Mouse (Mus musculus) heart, adult 11 months (tissue): Measurements from ENCODE around the gene Zfp697.
"Not testable (repeated sequence)": the region's sequence is repeated elsewhere in the genome, so short reads cannot be mapped to it uniquely, and the experiment has no call there.

Experiments
- DNase-seq: peaks from one replicate; pipeline ENCODE4 v3.0.0; 2022

The Zfp697 gene

GRCm38 (mm10) chr3:98720740-98721139, 338.5 kb downstream of the Zfp697 start:
- no peak for DNase-seq

- no peak for DNase-seq
Measured at GRCm38 (mm10) chr3:98724376-98724775, 342.1 kb downstream of the Zfp697 start, which contains the start of gene Hsd3b2. TSS of gene Hsd3b2 (minus strand) at chr3:98724543.

GRCm38 (mm10) chr3:98726281-98726680, 344.0 kb downstream of the Zfp697 start:
- DNase-seq: no peak

GRCm38 (mm10) chr3:98733724-98734123, 351.5 kb downstream of the Zfp697 start:
- DNase-seq: no peak

- DNase-seq: no peak
Measured at GRCm38 (mm10) chr3:98734340-98734739, 352.1 kb downstream of the Zfp697 start.

GRCm38 (mm10) chr3:98741043-98741442, 358.8 kb downstream of the Zfp697 start:
- not testable (repeated sequence) for DNase-seq

GRCm38 (mm10) chr3:98752171-98752570, 369.9 kb downstream of the Zfp697 start:
- DNase-seq: no peak

- no peak for DNase-seq
Measured at GRCm38 (mm10) chr3:98756836-98757235, 374.6 kb downstream of the Zfp697 start.

- peak; percentile 95 for DNase-seq
Measured at GRCm38 (mm10) chr3:98764155-98764554, 381.9 kb downstream of the Zfp697 start.

- no peak for DNase-seq
Measured at GRCm38 (mm10) chr3:98780921-98781320, 398.7 kb downstream of the Zfp697 start.

GRCm38 (mm10) chr3:98782181-98782868, 400.1 kb downstream of the Zfp697 start:
- DNase-seq: no peak

- no peak for DNase-seq
Measured at GRCm38 (mm10) chr3:98786551-98786950, 404.3 kb downstream of the Zfp697 start.
